Comparison of ENCODE assay signal across 8 mouse cellular contexts in genomic region chr8:122677481-122678021, GRCm38 (mm10). TPM values are rescaled to one million over a fixed set of nuclear protein-coding genes. Genes with fewer than 3 reads are reported as not detected.
DNase-seq lines count a peak whose midpoint lies in the region; ATAC-seq and TF ChIP-seq lines count a peak whose summit lies in the region.

No protein-coding gene starts in this region.

- H3K36me3 ChIP-seq in kidney, embryonic 15.5 days: no peaks in the 10 kb centered on the region
- no peaks in the 10 kb centered on the region for H3K36me3 ChIP-seq in forebrain, embryonic 16.5 days (ENCODE audit: control insufficient read depth, insufficient read depth)
- H3K36me3 ChIP-seq in limb, embryonic 14.5 days (ENCODE audit: control insufficient read depth, insufficient read depth, low read length): no peaks in the 10 kb centered on the region

- no peak for TF ChIP-seq POLR2A in limb, embryonic 14.5 days (IDR thresholded peaks at IDR 0.05; ENCODE audit: borderline replicate concordance, extremely low read depth, insufficient read depth, insufficient read length)
- no peak for TF ChIP-seq POLR2A in olfactory bulb, adult 2 months (IDR thresholded peaks at IDR 0.05; ENCODE audit: insufficient read depth, low read depth, low read length)

- peaks cover 98% of the 10 kb centered on the region for H3K27me3 ChIP-seq in kidney, embryonic 15.5 days
- peaks cover 15% of the 10 kb centered on the region for H3K27me3 ChIP-seq in forebrain, embryonic 16.5 days (replicated peaks; ENCODE audit: control insufficient read depth, insufficient read depth, low read length)
- peaks cover 20% of the 10 kb centered on the region for H3K27me3 ChIP-seq in limb, embryonic 14.5 days (ENCODE audit: control insufficient read depth, insufficient read depth, low read length)

- no peak for TF ChIP-seq CTCF in olfactory bulb, adult 2 months (IDR thresholded peaks at IDR 0.05; ENCODE audit: insufficient read depth, low read depth, low read length)

- DNase-seq in kidney, postnatal 14 days: no peak
- DNase-seq in ZHBTc4 (ENCODE audit: low read depth, low spot score): peak; percentile 30
- DNase-seq in limb, embryonic 14.5 days (ENCODE audit: low spot score): no peak
- no peak for DNase-seq in cerebellum, adult 9-11 months
- DNase-seq in spleen, postnatal 36 days (ENCODE audit: low spot score in 2 of 2): no peak

- H3K4me2 ChIP-seq in kidney, embryonic 15.5 days: peak overlapping the region; percentile 100
- H3K4me2 ChIP-seq in forebrain, embryonic 16.5 days (ENCODE audit: low read length): peak overlapping the region; percentile 70
- H3K4me2 ChIP-seq in limb, embryonic 14.5 days (replicated peaks; ENCODE audit: low read depth, low read length, severe bottlenecking): peak overlapping the region; percentile 85

- H3K9me3 ChIP-seq in kidney, embryonic 15.5 days (replicated peaks): no peaks in the 10 kb centered on the region
- H3K9me3 ChIP-seq in forebrain, embryonic 16.5 days (ENCODE audit: control insufficient read depth, low read length): no peaks in the 10 kb centered on the region
- H3K9me3 ChIP-seq in limb, embryonic 14.5 days (ENCODE audit: control insufficient read depth, low read length): no peaks in the 10 kb centered on the region

- H3K4me3 ChIP-seq in kidney, embryonic 15.5 days (replicated peaks): peak overlapping the region; percentile 73
- peak overlapping the region; percentile 83 for H3K4me3 ChIP-seq in forebrain, embryonic 16.5 days (replicated peaks; ENCODE audit: low read length)
- H3K4me3 ChIP-seq in limb, embryonic 14.5 days (replicated peaks; ENCODE audit: low read length): peak overlapping the region; percentile 60
- peak overlapping the region; percentile 84 for H3K4me3 ChIP-seq in olfactory bulb, adult 2 months (ENCODE audit: insufficient read depth, low read depth, low read length)

- H3K4me1 ChIP-seq in kidney, embryonic 15.5 days: peaks cover 43% of the 10 kb centered on the region
- peaks cover 51% of the 10 kb centered on the region for H3K4me1 ChIP-seq in forebrain, embryonic 16.5 days (replicated peaks; ENCODE audit: control insufficient read depth, insufficient read depth, low read length)
- H3K4me1 ChIP-seq in limb, embryonic 14.5 days (ENCODE audit: control insufficient read depth, insufficient read depth, low read length): peaks cover 31% of the 10 kb centered on the region
- peaks cover 37% of the 10 kb centered on the region for H3K4me1 ChIP-seq in olfactory bulb, adult 2 months (ENCODE audit: control insufficient read depth, insufficient read depth, low read length)

- peak overlapping the region; percentile 63 for H3K27ac ChIP-seq in kidney, embryonic 15.5 days
- H3K27ac ChIP-seq in forebrain, embryonic 16.5 days (ENCODE audit: low read length): peak overlapping the region; percentile 91
- no peak overlapping the region for H3K27ac ChIP-seq in limb, embryonic 14.5 days (replicated peaks; ENCODE audit: low read depth, low read length)
- peak overlapping the region; percentile 16 for H3K27ac ChIP-seq in olfactory bulb, adult 2 months (ENCODE audit: insufficient read depth, low read depth, low read length)

- peak overlapping the region; percentile 58 for H3K9ac ChIP-seq in kidney, embryonic 15.5 days
- peak overlapping the region; percentile 89 for H3K9ac ChIP-seq in forebrain, embryonic 16.5 days (replicated peaks; ENCODE audit: low read depth, low read length)
- peak overlapping the region; percentile 59 for H3K9ac ChIP-seq in limb, embryonic 14.5 days (ENCODE audit: low read depth, low read length, severe bottlenecking)

- ATAC-seq in kidney, embryonic 15.5 days (replicated peaks; ENCODE audit: low FRiP score): peak; percentile 13; the same call in 1 of the 2 replicates
- ATAC-seq in forebrain, embryonic 16.5 days: peak; percentile 7
- ATAC-seq in limb, embryonic 14.5 days (ENCODE audit: low FRiP score, low read depth): no peak

- under 1% methylated on average over 35 of the region's 35 CpGs for WGBS in kidney, embryonic 15.5 days
- WGBS in forebrain, embryonic 16.5 days: 1% methylated on average over 35 of the region's 35 CpGs
- WGBS in limb, embryonic 14.5 days: 1% methylated on average over 35 of the region's 35 CpGs
- WGBS in olfactory bulb, adult 2 months: 4% methylated on average over 33 of the region's 35 CpGs

RNA-seq across cellular contexts. Expression of gene Cbfa2t3, which starts 21.4 kb away (rescaled TPM):
- 3.5 and 3.6 TPM in 2 replicates for polyA plus RNA-seq in kidney, embryonic 15.5 days (2015; fragmentation: Nextera tagmentation; extraction: Ambion mirVana)
- polyA plus RNA-seq in forebrain, embryonic 16.5 days (2015; fragmentation: Nextera tagmentation; extraction: Ambion mirVana): 11.6 and 13.8 TPM in 2 replicates
- 6.1 and 7.2 TPM in 2 replicates for polyA plus RNA-seq in limb, embryonic 14.5 days (2012; rRNA removed)
- polyA plus RNA-seq in limb, embryonic 14.5 days (2014; fragmentation: Nextera tagmentation; extraction: Ambion mirVana): 6.0 and 6.1 TPM in 2 replicates
- polyA plus RNA-seq in olfactory bulb, adult 2 months (2012; ENCODE audit: insufficient read depth, insufficient read length, low replicate concordance, missing spikeins): not detected in 2 replicates

RNA-seq across cellular contexts. Expression of gene Pabpn1l, which starts 55.0 kb away (rescaled TPM):
- polyA plus RNA-seq in kidney, embryonic 15.5 days (2015; fragmentation: Nextera tagmentation; extraction: Ambion mirVana): 0.18 TPM in 1 of 2 replicates, not detected in the other
- polyA plus RNA-seq in forebrain, embryonic 16.5 days (2015; fragmentation: Nextera tagmentation; extraction: Ambion mirVana): not detected in 2 replicates
- 0.05 TPM in 1 of 2 replicates, not detected in the other for polyA plus RNA-seq in limb, embryonic 14.5 days (2012; rRNA removed)
- polyA plus RNA-seq in limb, embryonic 14.5 days (2014; fragmentation: Nextera tagmentation; extraction: Ambion mirVana): not detected in 2 replicates
- polyA plus RNA-seq in olfactory bulb, adult 2 months (2012; ENCODE audit: insufficient read depth, insufficient read length, low replicate concordance, missing spikeins): not detected in 2 replicates
